Mouse (Mus musculus): ENCODE measurements at regions not wholly inside any gene's neighbourhood (a gene's known extent, or its start where the extent isn't known, plus 50 kb on each side); places are given as distances from the start of the nearest gene placed in this dataset.

- TF ChIP-seq POLR2A (IDR thresholded peaks at IDR 0.05; ENCODE audit: borderline replicate concordance, insufficient read depth, low read length) (no peak), CTCF (IDR thresholded peaks at IDR 0.05; ENCODE audit: borderline replicate concordance, insufficient read depth, low read depth, low read length) (no peak)
These were observed 445.6 kb downstream of the Synb start for GRCm38 (mm10) chr14:68848506-68848905.

All from cerebellum, adult 2 months (tissue).